Comparison of ENCODE assay signal across 19 mouse cellular contexts in the genomic region with DNA sequence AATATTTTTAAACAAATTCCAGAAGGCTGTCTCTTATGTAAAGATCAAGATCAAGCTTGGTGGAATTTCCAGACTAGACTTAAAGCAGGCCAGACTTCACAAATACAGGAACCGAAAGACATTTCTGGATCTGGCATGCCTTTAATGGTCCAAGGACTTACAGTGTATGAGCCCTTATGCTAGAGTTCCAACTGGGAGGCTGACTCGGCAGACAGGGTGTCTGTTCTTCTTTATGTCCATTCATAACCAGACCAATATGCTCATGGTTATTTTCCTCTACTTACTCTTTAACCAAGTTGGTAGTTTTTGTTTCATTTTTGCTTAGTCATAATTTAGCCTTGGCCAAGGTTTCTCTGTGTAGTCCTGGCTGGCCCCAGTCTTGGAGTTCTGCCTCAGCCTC.
DNase-seq lines count a peak whose midpoint lies in the region; ATAC-seq and TF ChIP-seq lines count a peak whose summit lies in the region.
"Had no signal": no experiment of that assay in that cellular context is flagged by ENCODE, and none has a peak within 500 bp of the region (broad histone marks: within the 10 kb centered on the region; RNA-seq: fewer than 3 reads in every experiment).

No protein-coding gene starts in this region.

- no peak overlapping the region for H3K4me3 ChIP-seq in lung, embryonic 14.5 days (ENCODE audit: low read depth, low read length)
- H3K4me3 ChIP-seq: forebrain, embryonic 13.5 days; heart, embryonic 13.5 days; hindbrain, embryonic 15.5 days; liver, embryonic 12.5 days; midbrain, embryonic 13.5 days; neural tube, embryonic 13.5 days had no signal

- peaks cover 4% of the 10 kb centered on the region; the same call in 1 of the 2 replicates for H3K4me1 ChIP-seq in lung, embryonic 14.5 days (ENCODE audit: insufficient read depth)
- H3K4me1 ChIP-seq: hindbrain, embryonic 15.5 days; liver, embryonic 12.5 days; midbrain, embryonic 13.5 days had no signal

- peak; percentile 16 for DNase-seq in heart, adult 8-10 months (ENCODE audit: low spot score)
- no peak for DNase-seq in heart, postnatal 4 days
- peak; percentile 24 for DNase-seq in lung, embryonic 14.5 days
- no peak for DNase-seq in lung, adult 18-20 months
- peak; percentile 22 for DNase-seq in NIH3T3 (ENCODE audit: low read depth)
- DNase-seq: cerebellum, postnatal 10 days; gastrocnemius, postnatal 25 days; kidney, adult 18-20 months; kidney, postnatal 36 days; right cerebral cortex, adult 18-20 months; thymus, postnatal 25 days had no signal

- no peak for TF ChIP-seq CTCF in lung, embryonic 14.5 days (IDR thresholded peaks at IDR 0.05; ENCODE audit: low read depth)

- H3K9me3 ChIP-seq in lung, embryonic 14.5 days (ENCODE audit: low read depth, low read length): no peaks in the 10 kb centered on the region
- H3K9me3 ChIP-seq: forebrain, embryonic 13.5 days; heart, embryonic 13.5 days; hindbrain, embryonic 15.5 days; liver, embryonic 12.5 days; midbrain, embryonic 13.5 days; neural tube, embryonic 13.5 days had no signal

- no peak for ATAC-seq in lung, embryonic 14.5 days (ENCODE audit: insufficient read depth)
- ATAC-seq in granulocyte monocyte progenitor cell, adult 5-6 weeks (replicated peaks; ENCODE audit: poor library complexity, severe bottlenecking): 0 out of 2 replicates have a peak, but pooled peaks have one; percentile 17
- ATAC-seq in erythroid progenitor cell, adult 5-6 weeks (replicated peaks; ENCODE audit: low FRiP score, poor library complexity, severe bottlenecking): no peak
- ATAC-seq: forebrain, embryonic 13.5 days; liver, embryonic 12.5 days; midbrain, embryonic 13.5 days had no signal

- no peaks in the 10 kb centered on the region for H3K27me3 ChIP-seq in lung, embryonic 14.5 days (ENCODE audit: insufficient read depth, low read length)
- H3K27me3 ChIP-seq: forebrain, embryonic 13.5 days; heart, embryonic 13.5 days; hindbrain, embryonic 15.5 days; liver, embryonic 12.5 days; midbrain, embryonic 13.5 days; neural tube, embryonic 13.5 days had no signal

- peak overlapping the region; percentile 54 for H3K27ac ChIP-seq in lung, embryonic 14.5 days (ENCODE audit: low read depth)
- H3K27ac ChIP-seq: forebrain, embryonic 13.5 days; heart, embryonic 13.5 days; hindbrain, embryonic 15.5 days; liver, embryonic 12.5 days; midbrain, embryonic 13.5 days; neural tube, embryonic 13.5 days had no signal

- H3K36me3 ChIP-seq in lung, embryonic 14.5 days (ENCODE audit: insufficient read depth): no peaks in the 10 kb centered on the region
- H3K36me3 ChIP-seq: heart, embryonic 13.5 days; hindbrain, embryonic 15.5 days; liver, embryonic 12.5 days; midbrain, embryonic 13.5 days; neural tube, embryonic 13.5 days had no signal

- no peak overlapping the region for H3K9ac ChIP-seq in lung, embryonic 14.5 days
- H3K9ac ChIP-seq: forebrain, embryonic 13.5 days; heart, embryonic 13.5 days; hindbrain, embryonic 15.5 days; liver, embryonic 12.5 days; midbrain, embryonic 13.5 days; neural tube, embryonic 13.5 days had no signal

- WGBS in lung, embryonic 14.5 days: 75% methylated on average over 2 of the region's 2 CpGs

- H3K4me2 ChIP-seq in lung, embryonic 14.5 days: no peak overlapping the region
- H3K4me2 ChIP-seq: forebrain, embryonic 13.5 days; heart, embryonic 13.5 days; hindbrain, embryonic 15.5 days; liver, embryonic 12.5 days; midbrain, embryonic 13.5 days; neural tube, embryonic 13.5 days had no signal

Comparison
In these comparisons a context has a peak if more than half of its experiments do, and no peak if none do; other contexts are left out.
1. DNase-seq: peak in heart, adult 8-10 months (single experiment), lung, embryonic 14.5 days (single experiment) and NIH3T3 (single experiment); none in heart, postnatal 4 days (single experiment) and lung, adult 18-20 months (0 of 2).